Mouse (Mus musculus): ENCODE data around the gene Plekhh2. TPM values are rescaled to one million over a fixed set of nuclear protein-coding genes. Genes with fewer than 3 reads are reported as not detected.

Plekhh2 gene
- polyA plus RNA-seq, 1 experiment from 2014 or later, result 3.4 TPM

- no peak overlapping the region for H3K27ac ChIP-seq (ENCODE audit: low read depth, low read length)
- no peaks in the 10 kb centered on the region for H3K36me3 ChIP-seq (ENCODE audit: control insufficient read depth, insufficient read depth, low read length)
- DNase-seq (ENCODE audit: low spot score) (no peak), ATAC-seq (ENCODE audit: low FRiP score) (no peak)
- 85% methylated on average over 8 of the region's 8 CpGs for WGBS
- no peaks in the 10 kb centered on the region for H3K4me1 ChIP-seq (replicated peaks; ENCODE audit: control insufficient read depth, insufficient read depth, low read length)
- no peaks in the 10 kb centered on the region for H3K27me3 ChIP-seq (ENCODE audit: control insufficient read depth, insufficient read depth, low read length)
- H3K4me2 ChIP-seq (replicated peaks; ENCODE audit: low read depth, low read length), result no peak overlapping the region
- no peak overlapping the region for H3K9ac ChIP-seq (ENCODE audit: low read depth, low read length)
- H3K4me3 ChIP-seq (ENCODE audit: low read depth, low read length), result no peak overlapping the region
- H3K9me3 ChIP-seq (ENCODE audit: control insufficient read depth, low read length), result no peaks in the 10 kb centered on the region
Observed at GRCm38 (mm10) chr17:84585104-84585503, 73.4 kb downstream of the Plekhh2 start.

- no peaks in the 10 kb centered on the region for H3K9me3 ChIP-seq (ENCODE audit: control insufficient read depth, low read length)
- no peaks in the 10 kb centered on the region for H3K4me1 ChIP-seq (replicated peaks; ENCODE audit: control insufficient read depth, insufficient read depth, low read length)
- H3K27me3 ChIP-seq (ENCODE audit: control insufficient read depth, insufficient read depth, low read length), result no peaks in the 10 kb centered on the region
- DNase-seq (ENCODE audit: low spot score) (no peak), ATAC-seq (ENCODE audit: low FRiP score) (no peak)
- no peak overlapping the region for H3K9ac ChIP-seq (ENCODE audit: low read depth, low read length)
- H3K27ac ChIP-seq (ENCODE audit: low read depth, low read length), result no peak overlapping the region
- 96% methylated on average over 7 of the region's 7 CpGs for WGBS
- H3K36me3 ChIP-seq (ENCODE audit: control insufficient read depth, insufficient read depth, low read length), result no peaks in the 10 kb centered on the region
- H3K4me2 ChIP-seq (replicated peaks; ENCODE audit: low read depth, low read length), result no peak overlapping the region
- H3K4me3 ChIP-seq (ENCODE audit: low read depth, low read length), result no peak overlapping the region
Observed at GRCm38 (mm10) chr17:84590065-84590464, 78.4 kb downstream of the Plekhh2 start.

DNA sequence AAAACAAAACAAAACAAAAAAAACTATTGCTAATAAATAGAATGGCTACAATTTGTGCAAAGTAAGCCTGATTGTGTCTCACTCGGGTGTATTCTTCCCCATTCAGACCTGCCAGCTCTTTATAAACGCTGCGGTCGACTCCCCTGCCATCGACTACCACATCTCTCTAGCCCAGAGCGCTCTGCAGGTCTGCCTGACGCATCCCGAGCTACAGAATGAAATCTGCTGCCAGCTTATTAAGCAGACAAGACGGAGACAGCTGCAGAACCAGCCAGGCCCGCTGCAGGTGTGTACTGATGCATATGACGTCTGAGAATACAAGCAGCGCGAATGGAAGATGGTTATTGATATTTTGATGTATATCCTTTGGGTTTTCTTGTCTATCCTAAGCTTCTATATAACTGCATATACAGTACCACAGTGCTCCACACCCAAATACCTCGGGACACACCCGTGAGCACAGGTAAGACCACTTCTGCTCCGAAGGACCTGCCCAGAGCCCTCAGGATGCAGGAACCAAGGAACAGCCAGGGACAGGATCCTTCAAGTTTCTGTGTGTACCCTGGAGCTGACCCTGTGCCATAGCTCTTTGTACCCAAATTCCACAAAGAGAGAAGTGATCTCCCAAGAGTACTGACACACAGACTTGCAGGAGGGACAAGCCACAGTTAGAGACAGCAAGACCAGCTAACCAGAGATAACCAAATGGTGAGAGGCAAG is 79.9 kb downstream of the Plekhh2 start:
- no peak for DNase-seq (ENCODE audit: low spot score)
- H3K36me3 ChIP-seq (ENCODE audit: control insufficient read depth, insufficient read depth, low read length), result no peaks in the 10 kb centered on the region
- no peak for ATAC-seq (ENCODE audit: low FRiP score)
- H3K4me3 ChIP-seq (ENCODE audit: low read depth, low read length), result no peak overlapping the region
- no peak overlapping the region for H3K27ac ChIP-seq (ENCODE audit: low read depth, low read length)
- H3K4me1 ChIP-seq (replicated peaks; ENCODE audit: control insufficient read depth, insufficient read depth, low read length), result 0 out of 2 replicates have a peak, but pooled peaks cover 2% of the 10 kb centered on the region
- no peaks in the 10 kb centered on the region for H3K27me3 ChIP-seq (ENCODE audit: control insufficient read depth, insufficient read depth, low read length)
- H3K9ac ChIP-seq (ENCODE audit: low read depth, low read length), result no peak overlapping the region
- H3K9me3 ChIP-seq (ENCODE audit: control insufficient read depth, low read length), result no peaks in the 10 kb centered on the region
- H3K4me2 ChIP-seq (replicated peaks; ENCODE audit: low read depth, low read length), result no peak overlapping the region
- 85% methylated on average over 16 of the region's 16 CpGs for WGBS

DNA sequence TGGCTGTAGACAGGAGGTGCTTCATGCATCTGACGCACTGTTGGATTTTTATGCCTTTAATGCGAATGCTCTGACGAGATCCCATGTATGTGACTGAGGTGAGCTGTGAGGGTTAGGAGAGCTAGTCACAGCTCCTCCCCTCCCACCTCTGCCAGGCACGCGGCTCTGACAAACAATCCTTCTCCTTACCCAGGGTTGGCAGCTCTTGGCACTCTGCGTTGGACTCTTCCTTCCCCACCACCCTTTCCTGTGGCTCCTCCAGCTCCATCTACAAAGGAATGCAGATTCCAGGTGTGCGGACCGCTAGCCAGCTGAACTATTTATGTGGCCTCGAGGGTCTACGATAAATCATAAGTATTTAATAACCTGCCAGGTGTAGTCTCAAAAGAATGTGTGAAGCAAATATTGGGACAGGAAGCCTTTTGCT is 84.3 kb downstream of the Plekhh2 start:
- H3K27ac ChIP-seq (ENCODE audit: low read depth, low read length), result no peak overlapping the region
- H3K27me3 ChIP-seq (ENCODE audit: control insufficient read depth, insufficient read depth, low read length), result no peaks in the 10 kb centered on the region
- H3K4me2 ChIP-seq (replicated peaks; ENCODE audit: low read depth, low read length), result no peak overlapping the region
- H3K4me1 ChIP-seq (replicated peaks; ENCODE audit: control insufficient read depth, insufficient read depth, low read length), result 0 out of 2 replicates have a peak, but pooled peaks cover 3% of the 10 kb centered on the region
- WGBS, result 49% methylated on average over 10 of the region's 10 CpGs
- no peak overlapping the region for H3K9ac ChIP-seq (ENCODE audit: low read depth, low read length)
- H3K36me3 ChIP-seq (ENCODE audit: control insufficient read depth, insufficient read depth, low read length), result no peaks in the 10 kb centered on the region
- H3K9me3 ChIP-seq (ENCODE audit: control insufficient read depth, low read length), result no peaks in the 10 kb centered on the region
- DNase-seq (ENCODE audit: low spot score), result no peak
- no peak overlapping the region for H3K4me3 ChIP-seq (ENCODE audit: low read depth, low read length)
- no peak for ATAC-seq (ENCODE audit: low FRiP score)

DNA sequence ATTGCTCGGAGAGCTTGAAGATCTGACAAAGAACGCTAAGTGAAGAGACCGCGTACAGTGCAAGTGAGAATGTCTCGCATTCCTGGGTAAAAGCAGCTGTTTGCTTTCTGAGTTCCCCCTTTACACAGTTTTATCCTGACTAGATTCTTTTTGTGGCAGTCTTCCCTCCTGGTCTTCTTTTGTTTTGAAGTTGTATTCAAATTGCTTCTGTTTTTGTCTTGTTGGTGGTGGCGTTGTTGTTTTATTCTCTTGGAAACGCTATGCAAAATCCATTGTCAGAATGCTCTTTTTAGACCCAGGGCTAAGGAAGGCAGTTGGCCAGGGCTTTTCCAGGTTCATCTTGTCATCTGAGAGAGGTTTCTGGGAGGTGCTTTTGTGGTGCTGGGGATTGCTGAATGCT is 84.8 kb downstream of the Plekhh2 start:
- Histone ChIP-seq H3K9me3 (ENCODE audit: control insufficient read depth, low read length) (no peaks in the 10 kb centered on the region), H3K4me3 (ENCODE audit: low read depth, low read length) (no peak overlapping the region), H3K36me3 (ENCODE audit: control insufficient read depth, insufficient read depth, low read length) (no peaks in the 10 kb centered on the region), H3K27me3 (ENCODE audit: control insufficient read depth, insufficient read depth, low read length) (no peaks in the 10 kb centered on the region), H3K9ac (ENCODE audit: low read depth, low read length) (no peak overlapping the region), H3K4me2 (replicated peaks; ENCODE audit: low read depth, low read length) (no peak overlapping the region), H3K4me1 (replicated peaks; ENCODE audit: control insufficient read depth, insufficient read depth, low read length) (0 out of 2 replicates have a peak, but pooled peaks cover 3% of the 10 kb centered on the region), H3K27ac (ENCODE audit: low read depth, low read length) (no peak overlapping the region)
- no peak for ATAC-seq (ENCODE audit: low FRiP score)
- DNase-seq (ENCODE audit: low spot score), result no peak
- 50% methylated on average over 7 of the region's 7 CpGs for WGBS

DNA sequence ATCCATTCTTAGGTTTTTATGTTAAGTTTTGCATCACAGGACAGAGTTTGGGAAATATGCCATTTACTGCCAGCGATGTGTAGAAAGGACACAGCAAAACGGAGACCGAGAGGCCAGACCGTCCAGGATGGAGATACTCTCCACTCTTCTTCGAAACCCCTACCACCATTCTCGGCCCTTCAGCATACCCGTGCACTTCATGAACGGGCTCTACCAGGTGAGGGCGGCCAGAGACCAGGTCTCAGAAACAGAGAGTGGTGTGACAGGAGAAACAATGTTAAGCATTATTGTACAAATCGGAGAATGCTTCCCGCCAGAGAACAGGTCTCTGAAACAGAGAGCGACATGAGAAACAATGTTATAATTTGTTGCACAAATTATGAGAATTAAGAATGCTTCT is 86.2 kb downstream of the Plekhh2 start:
- 0 out of 2 replicates have a peak, but pooled peaks cover 3% of the 10 kb centered on the region for H3K4me1 ChIP-seq (replicated peaks; ENCODE audit: control insufficient read depth, insufficient read depth, low read length)
- H3K4me2 ChIP-seq (replicated peaks; ENCODE audit: low read depth, low read length), result no peak overlapping the region
- H3K9ac ChIP-seq (ENCODE audit: low read depth, low read length), result no peak overlapping the region
- H3K27ac ChIP-seq (ENCODE audit: low read depth, low read length), result no peak overlapping the region
- H3K36me3 ChIP-seq (ENCODE audit: control insufficient read depth, insufficient read depth, low read length), result no peaks in the 10 kb centered on the region
- no peaks in the 10 kb centered on the region for H3K27me3 ChIP-seq (ENCODE audit: control insufficient read depth, insufficient read depth, low read length)
- DNase-seq (ENCODE audit: low spot score) (no peak), ATAC-seq (ENCODE audit: low FRiP score) (no peak)
- no peak overlapping the region for H3K4me3 ChIP-seq (ENCODE audit: low read depth, low read length)
- no peaks in the 10 kb centered on the region for H3K9me3 ChIP-seq (ENCODE audit: control insufficient read depth, low read length)
- 92% methylated on average over 12 of the region's 12 CpGs for WGBS

GRCm38 (mm10) chr17:84598928-84599327 is 87.2 kb downstream of the Plekhh2 start:
- no peak overlapping the region for H3K27ac ChIP-seq (ENCODE audit: low read depth, low read length)
- DNase-seq (ENCODE audit: low spot score), result no peak
- no peaks in the 10 kb centered on the region for H3K27me3 ChIP-seq (ENCODE audit: control insufficient read depth, insufficient read depth, low read length)
- H3K36me3 ChIP-seq (ENCODE audit: control insufficient read depth, insufficient read depth, low read length), result no peaks in the 10 kb centered on the region
- H3K9ac ChIP-seq (ENCODE audit: low read depth, low read length), result no peak overlapping the region
- no peak overlapping the region for H3K4me3 ChIP-seq (ENCODE audit: low read depth, low read length)
- ATAC-seq (ENCODE audit: low FRiP score), result no peak
- H3K4me2 ChIP-seq (replicated peaks; ENCODE audit: low read depth, low read length), result no peak overlapping the region
- H3K4me1 ChIP-seq (replicated peaks; ENCODE audit: control insufficient read depth, insufficient read depth, low read length), result 0 out of 2 replicates have a peak, but pooled peaks cover 3% of the 10 kb centered on the region
- WGBS, result 84% methylated on average over 7 of the region's 7 CpGs
- no peaks in the 10 kb centered on the region for H3K9me3 ChIP-seq (ENCODE audit: control insufficient read depth, low read length)

GRCm38 (mm10) chr17:84600051-84600983 is 88.6 kb downstream of the Plekhh2 start:
- no peak overlapping the region for H3K27ac ChIP-seq (ENCODE audit: low read depth, low read length)
- ATAC-seq (ENCODE audit: low FRiP score), result no peak
- H3K36me3 ChIP-seq (ENCODE audit: control insufficient read depth, insufficient read depth, low read length), result no peaks in the 10 kb centered on the region
- H3K9ac ChIP-seq (ENCODE audit: low read depth, low read length), result no peak overlapping the region
- H3K4me2 ChIP-seq (replicated peaks; ENCODE audit: low read depth, low read length), result no peak overlapping the region
- 0 out of 2 replicates have a peak, but pooled peaks cover 3% of the 10 kb centered on the region for H3K4me1 ChIP-seq (replicated peaks; ENCODE audit: control insufficient read depth, insufficient read depth, low read length)
- no peaks in the 10 kb centered on the region for H3K9me3 ChIP-seq (ENCODE audit: control insufficient read depth, low read length)
- no peak for DNase-seq (ENCODE audit: low spot score)
- no peak overlapping the region for H3K4me3 ChIP-seq (ENCODE audit: low read depth, low read length)
- 78% methylated on average over 9 of the region's 9 CpGs for WGBS
- H3K27me3 ChIP-seq (ENCODE audit: control insufficient read depth, insufficient read depth, low read length), result no peaks in the 10 kb centered on the region

Data from hindbrain, embryonic 11.5 days (tissue).